ENCODE assay signal across 8 mouse cellular contexts in genomic region chr5:123397786-123398185, GRCm38 (mm10). TPM values are rescaled to one million over a fixed set of nuclear protein-coding genes. Genes with fewer than 3 reads are reported as not detected.
A peak's percentile ranks its signal among the peaks of the same experiment; 100 is the strongest.
DNase-seq lines count a peak whose midpoint lies in the region; ATAC-seq and TF ChIP-seq lines count a peak whose summit lies in the region.

No protein-coding gene starts in this region.

- H3K27me3 ChIP-seq in heart, embryonic 11.5 days (ENCODE audit: control insufficient read depth, insufficient read depth, low read length) = no peaks in the 10 kb centered on the region
- no peaks in the 10 kb centered on the region for H3K27me3 ChIP-seq in liver, embryonic 16.5 days (ENCODE audit: control insufficient read depth, insufficient read depth, low read depth, low read length)
- no peaks in the 10 kb centered on the region for H3K27me3 ChIP-seq in small intestine, adult 2 months (ENCODE audit: control insufficient read depth, insufficient read depth, low read length)

- peak overlapping the region; percentile 74 for H3K4me3 ChIP-seq in gastrocnemius, adult 2 months
- no peak overlapping the region for H3K4me3 ChIP-seq in heart, embryonic 11.5 days (ENCODE audit: low read depth, low read length)
- peak overlapping the region; percentile 5 for H3K4me3 ChIP-seq in liver, embryonic 16.5 days (ENCODE audit: low read depth, low read length)
- peak overlapping the region; percentile 62 for H3K4me3 ChIP-seq in small intestine, adult 2 months (ENCODE audit: low read depth, low read length)

- peak overlapping the region; percentile 93 for H3K4me2 ChIP-seq in heart, embryonic 11.5 days
- H3K4me2 ChIP-seq in liver, embryonic 16.5 days (ENCODE audit: low read depth, low read length) = peak overlapping the region; percentile 99

- WGBS in heart, embryonic 11.5 days (ENCODE audit: insufficient replicate concordance) = 63% methylated on average over 11 of the region's 11 CpGs
- WGBS in liver, embryonic 16.5 days (ENCODE audit: insufficient replicate concordance) = 27% methylated on average over 11 of the region's 11 CpGs
- WGBS in small intestine, adult 2 months = 4% methylated on average over 11 of the region's 11 CpGs

- ATAC-seq in CD4-positive, CD25-positive, alpha-beta regulatory T cell, adult 4 months = peak; percentile 29
- no peak for ATAC-seq in heart, embryonic 11.5 days (replicated peaks; ENCODE audit: insufficient number of reproducible peaks, low FRiP score, low TSS enrichment)
- ATAC-seq in liver, embryonic 16.5 days (ENCODE audit: low read depth) = no peak

- intact Hi-C loops in gastrocnemius, adult 2 months (cut with DNase I) = loop anchor here (2.0 kb wide), 1 partner anchor 19 kb away; no protein-coding TSS in a partner anchor

- H3K9ac ChIP-seq in heart, embryonic 11.5 days (ENCODE audit: low read depth, low read length) = no peak overlapping the region
- no peak overlapping the region for H3K9ac ChIP-seq in liver, embryonic 16.5 days (ENCODE audit: low read depth, low read length)

- peak overlapping the region; percentile 98 for H3K27ac ChIP-seq in gastrocnemius, adult 2 months
- H3K27ac ChIP-seq in heart, embryonic 11.5 days (ENCODE audit: low read depth, low read length) = no peak overlapping the region
- no peak overlapping the region for H3K27ac ChIP-seq in liver, embryonic 16.5 days (ENCODE audit: low read length)
- H3K27ac ChIP-seq in small intestine, adult 2 months (ENCODE audit: insufficient read depth, low read depth, low read length) = peak overlapping the region; percentile 84

- TF ChIP-seq CTCF in gastrocnemius, adult 2 months (IDR thresholded peaks at IDR 0.05) = no peak
- TF ChIP-seq CTCF in small intestine, adult 2 months (IDR thresholded peaks at IDR 0.05; ENCODE audit: extremely low read depth, insufficient read length, insufficient replicate concordance, low read depth, low read length) = no peak

- no peaks in the 10 kb centered on the region for H3K9me3 ChIP-seq in heart, embryonic 11.5 days (replicated peaks; ENCODE audit: control insufficient read depth, low read length)
- H3K9me3 ChIP-seq in liver, embryonic 16.5 days (replicated peaks; ENCODE audit: control insufficient read depth, low read length) = no peaks in the 10 kb centered on the region

- peak; percentile 58; the same call in 1 of the 2 replicates for TF ChIP-seq POLR2A in small intestine, adult 2 months (IDR thresholded peaks at IDR 0.05; ENCODE audit: low read depth, low read length)

- H3K4me1 ChIP-seq in heart, embryonic 11.5 days (ENCODE audit: control insufficient read depth, insufficient read depth, low read length) = peaks cover 32% of the 10 kb centered on the region
- peaks cover 22% of the 10 kb centered on the region for H3K4me1 ChIP-seq in liver, embryonic 16.5 days (ENCODE audit: control insufficient read depth, low read depth, low read length)
- peaks cover 18% of the 10 kb centered on the region for H3K4me1 ChIP-seq in small intestine, adult 2 months (ENCODE audit: control insufficient read depth, insufficient read depth, insufficient read length, low read length)

- H3K36me3 ChIP-seq in heart, embryonic 11.5 days (ENCODE audit: control insufficient read depth, insufficient read depth, low read length) = no peaks in the 10 kb centered on the region
- H3K36me3 ChIP-seq in liver, embryonic 16.5 days (ENCODE audit: control insufficient read depth, insufficient read depth) = no peaks in the 10 kb centered on the region
- no peaks in the 10 kb centered on the region for H3K36me3 ChIP-seq in small intestine, adult 2 months (ENCODE audit: control insufficient read depth, insufficient read depth, low read length)

- DNase-seq in gastrocnemius, adult 2 months = peak; percentile 43
- DNase-seq in gastrocnemius, postnatal 4 days (ENCODE audit: low spot score in 2 of 2) = no peak
- no peak for DNase-seq in frontal cortex, postnatal 25 days (ENCODE audit: low spot score in 2 of 2)
- DNase-seq in urinary bladder, postnatal 10 days (ENCODE audit: low spot score) = no peak

RNA-seq across cellular contexts. Expression of gene Mlxip, which starts 3.2 kb away (rescaled TPM):
- 10 to 100 TPM; 55.7 to 66.0 TPM for total RNA-seq in gastrocnemius, adult 2 months (2021)
- total RNA-seq in gastrocnemius, postnatal 4 days (2021) = 10 to 100 TPM; 48.4 to 49.8 TPM
- polyA plus RNA-seq in CD4-positive, CD25-positive, alpha-beta regulatory T cell, adult 4 months (2017; shearing (Covaris generic)) = 10 to 100 TPM; 18.9 to 19.9 TPM
- 12.0 and 15.2 TPM in 2 replicates for polyA plus RNA-seq in heart, embryonic 11.5 days (2014; fragmentation: Nextera tagmentation; extraction: Ambion mirVana)
- 3.6 and 3.9 TPM in 2 replicates for polyA plus RNA-seq in liver, embryonic 16.5 days (2015; fragmentation: Nextera tagmentation; extraction: Ambion mirVana)
- polyA plus RNA-seq in small intestine, adult 2 months (2012; rRNA removed) = 25.3 and 39.7 TPM in 2 replicates

RNA-seq across cellular contexts. Expression of gene Bcl7a, which starts 54.2 kb away (rescaled TPM):
- total RNA-seq in gastrocnemius, adult 2 months (2021) = 10 to 100 TPM in 1 of 2 experiments, 1 to 10 TPM in 1; 4.9 to 10.7 TPM
- 10 to 100 TPM; 33.6 to 37.5 TPM for total RNA-seq in gastrocnemius, postnatal 4 days (2021)
- polyA plus RNA-seq in CD4-positive, CD25-positive, alpha-beta regulatory T cell, adult 4 months (2017; shearing (Covaris generic)) = 1 to 10 TPM; 7.2 to 9.8 TPM
- polyA plus RNA-seq in heart, embryonic 11.5 days (2014; fragmentation: Nextera tagmentation; extraction: Ambion mirVana) = 15.2 and 16.2 TPM in 2 replicates
- polyA plus RNA-seq in liver, embryonic 16.5 days (2015; fragmentation: Nextera tagmentation; extraction: Ambion mirVana) = 5.5 and 6.0 TPM in 2 replicates
- 2.1 and 2.8 TPM in 2 replicates for polyA plus RNA-seq in small intestine, adult 2 months (2012; rRNA removed)

Comparison
In these comparisons a context has a peak if more than half of its experiments do, and no peak if none do; other contexts are left out.
1. H3K27ac ChIP-seq: peak in gastrocnemius, adult 2 months (single experiment) and small intestine, adult 2 months (single experiment); none in heart, embryonic 11.5 days (single experiment) and liver, embryonic 16.5 days (single experiment).